Mouse (Mus musculus) liver, embryonic 14.5 days (tissue): ENCODE results near the gene Sh3rf1.

Source experiments
- CTCF ChIP-seq: IDR thresholded peaks from 2 replicates; pipeline ENCODE4 v1.5.1; 2016; ENCODE audit warnings: antibody characterized with exemption, low read depth, control low read depth
- EP300 ChIP-seq: IDR thresholded peaks from 2 replicates; pipeline ENCODE4 v1.6.1; 2016; ENCODE audit warnings: antibody characterized with exemption, low read depth

- TF ChIP-seq CTCF: no peak
- TF ChIP-seq EP300: no peak
Measured at GRCm38 (mm10) chr8:61225581-61226395, 2.1 kb downstream of the Sh3rf1 start.
